Mouse (Mus musculus) hindbrain, postnatal 0 days (tissue): ENCODE results near the gene Gpa33. TPM values are rescaled to one million over a fixed set of nuclear protein-coding genes. Genes with fewer than 3 reads are reported as not detected.
A peak's percentile ranks its signal among the peaks of the same experiment; 100 is the strongest.

Experiments
- ATAC-seq: fragments of 200-750 bp; cut with Nextera tagmentation; 2 replicates; pipeline ENCODE4 v1.8.0; 2017; ENCODE audit warnings: mild to moderate bottlenecking, moderate TSS enrichment, moderate library complexity
- DNase-seq: peaks from one replicate; pipeline ENCODE4 v3.0.0-alpha.2; 2015; ENCODE audit warnings: low spot score
- H3K27ac ChIP-seq: fragments of 300-500 bp; sonication (generic); 2 replicates; pipeline ENCODE4 v1.5.1; 2014; ENCODE audit warnings: mild to moderate bottlenecking
- H3K27me3 ChIP-seq: fragments of 300-500 bp; sonication (generic); 2 replicates; pipeline ENCODE4 v1.6.1; 2014; ENCODE audit warnings: low read length, mixed read lengths; ENCODE audit not compliant: insufficient read depth
- H3K36me3 ChIP-seq: fragments of 300-500 bp; sonication (generic); 2 replicates; pipeline ENCODE4 v1.6.1; 2014; ENCODE audit warnings: low read length, mixed read lengths; ENCODE audit not compliant: insufficient read depth
- H3K4me1 ChIP-seq: fragments of 300-500 bp; sonication (generic); 2 replicates; pipeline ENCODE4 v1.6.1; 2014; ENCODE audit warnings: antibody characterized with exemption, low read length, mixed read lengths; ENCODE audit not compliant: insufficient read depth
- H3K4me2 ChIP-seq: fragments of 300-500 bp; sonication (generic); 2 replicates; pipeline ENCODE4 v1.6.1; 2014; ENCODE audit warnings: low read depth, mild to moderate bottlenecking, low read length, moderate library complexity, mixed read lengths
- H3K4me3 ChIP-seq: fragments of 300-500 bp; sonication (generic); 2 replicates; pipeline ENCODE4 v1.5.1; 2014; ENCODE audit warnings: low read length
- H3K9ac ChIP-seq: fragments of 300-500 bp; sonication (generic); replicated peaks from 2 replicates; pipeline ENCODE4 v1.6.1; 2014; ENCODE audit warnings: mild to moderate bottlenecking, low read length, moderate library complexity, mixed read lengths
- H3K9me3 ChIP-seq: fragments of 300-500 bp; sonication (generic); 2 replicates; pipeline ENCODE4 v1.6.1; 2016; ENCODE audit warnings: low read length, mixed read lengths
- CTCF ChIP-seq: IDR thresholded peaks from 2 replicates; pipeline ENCODE4 v1.5.1; 2016; ENCODE audit warnings: antibody characterized with exemption, control low read depth, low read depth
- WGBS: fragments of 180-500 bp; shearing (Covaris S2); extraction: QIAGEN DNeasy Blood & Tissue Kit; methylation state at CpG from one replicate; pipeline ENCODE4 v1.1.7; 2014; 5-methylcytosine and 5-hydroxymethylcytosine counted together
- polyA plus RNA-seq: library from polyadenylated mRNA; unstranded; fragments of >200 nt; fragmentation: Nextera tagmentation; extraction: Ambion mirVana; gene quantifications from 2 replicates; pipeline ENCODE4 v1.2.1, GENCODE M21; 2015
- total RNA-seq: library from RNA; depleted of rRNA; stranded (reverse); fragments of >200 nt; gene quantifications from 2 replicates; pipeline ENCODE4 v1.2.3, GENCODE M21; 2014

The Gpa33 gene
- total and polyA plus RNA-seq, 2 experiments from 2014 or later, result 0.09 TPM; not detected in 1

DNA sequence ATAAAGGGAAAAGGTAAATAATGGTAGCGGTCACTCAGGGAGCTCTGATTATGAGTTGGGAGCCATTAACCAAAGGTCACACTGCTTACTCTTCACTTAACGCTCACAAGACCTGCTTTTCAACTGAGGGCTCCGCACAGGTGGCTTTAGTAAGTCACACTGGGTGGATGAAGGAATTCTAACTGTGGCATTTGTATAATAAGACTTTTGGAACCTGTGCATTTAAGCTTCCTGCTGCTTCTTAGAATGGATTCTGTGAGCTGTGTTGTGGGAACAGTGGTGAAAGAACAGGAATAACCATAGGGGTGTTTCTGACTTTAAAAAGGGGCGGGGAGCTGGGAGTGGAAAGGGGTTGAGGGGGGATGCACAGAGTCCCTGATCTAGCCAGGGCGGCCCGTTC, 12.3 kb downstream of the Gpa33 start:
- Histone ChIP-seq H3K27ac (no peak overlapping the region), H3K9ac (no peak overlapping the region), H3K36me3 (no peaks in the 10 kb centered on the region), H3K27me3 (no peaks in the 10 kb centered on the region), H3K4me2 (no peak overlapping the region), H3K4me3 (no peak overlapping the region), H3K4me1 (no peaks in the 10 kb centered on the region), H3K9me3 (no peaks in the 10 kb centered on the region)
- no peak for DNase-seq
- WGBS, result 82% methylated on average over 6 of the region's 6 CpGs
- no peak for ATAC-seq
- no peak for TF ChIP-seq CTCF

DNA sequence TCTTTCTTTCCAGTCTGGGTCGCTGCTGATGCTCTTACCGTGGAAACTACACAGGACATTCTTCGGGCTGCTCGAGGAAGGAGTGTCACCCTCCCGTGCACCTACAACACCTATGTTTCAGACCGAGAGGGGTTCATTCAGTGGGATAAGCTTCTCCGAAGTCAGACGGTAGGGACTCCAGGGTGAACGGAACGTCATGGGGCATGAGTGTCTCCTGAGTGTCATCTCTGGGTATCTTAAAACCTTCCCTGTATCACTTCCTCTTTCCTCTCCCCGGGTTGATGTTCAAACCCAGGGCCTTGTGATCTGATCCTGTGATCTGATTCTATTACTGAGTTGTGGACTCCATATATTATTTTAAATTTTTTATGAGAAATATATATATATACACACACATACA, 16.6 kb downstream of the Gpa33 start:
- H3K9me3 ChIP-seq, result no peaks in the 10 kb centered on the region
- 91% methylated on average over 11 of the region's 11 CpGs for WGBS
- DNase-seq, result no peak

DNA sequence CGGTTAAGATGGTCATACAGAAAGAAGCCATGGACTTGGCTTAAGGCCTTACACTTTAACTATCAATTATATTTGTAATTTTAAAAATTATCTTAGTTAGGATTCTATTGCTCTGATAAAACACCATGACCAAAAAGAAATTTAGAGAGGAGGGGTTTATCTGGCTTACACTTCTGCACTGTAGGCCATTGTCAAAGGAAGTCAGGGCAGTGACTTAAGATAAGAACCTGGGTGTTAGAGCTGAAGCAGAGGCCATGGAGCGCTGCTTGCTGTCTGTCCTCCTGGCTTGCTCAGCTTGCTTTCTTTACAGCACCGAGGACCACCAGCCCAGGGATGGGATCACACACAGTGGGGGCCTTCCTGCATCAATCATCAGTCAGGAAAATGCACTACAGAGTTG, 17.6 kb downstream of the Gpa33 start:
- Histone ChIP-seq H3K9ac (no peak overlapping the region), H3K27me3 (no peaks in the 10 kb centered on the region), H3K36me3 (no peaks in the 10 kb centered on the region), H3K4me3 (no peak overlapping the region), H3K27ac (no peak overlapping the region), H3K9me3 (no peaks in the 10 kb centered on the region), H3K4me2 (no peak overlapping the region), H3K4me1 (no peaks in the 10 kb centered on the region)
- ATAC-seq, result no peak
- 69% methylated on average over 3 of the region's 3 CpGs for WGBS
- no peak for DNase-seq
- TF ChIP-seq CTCF, result no peak

More for the DNA sequence above, 16.6 kb downstream of the Gpa33 start:
- no peaks in the 10 kb centered on the region for H3K27me3 ChIP-seq
- no peaks in the 10 kb centered on the region for H3K4me1 ChIP-seq
- no peak overlapping the region for H3K4me2 ChIP-seq
- H3K36me3 ChIP-seq, result no peaks in the 10 kb centered on the region
- H3K9ac ChIP-seq, result no peak overlapping the region
- no peak for ATAC-seq
- H3K27ac ChIP-seq, result no peak overlapping the region
- no peak for TF ChIP-seq CTCF
- no peak overlapping the region for H3K4me3 ChIP-seq

DNA sequence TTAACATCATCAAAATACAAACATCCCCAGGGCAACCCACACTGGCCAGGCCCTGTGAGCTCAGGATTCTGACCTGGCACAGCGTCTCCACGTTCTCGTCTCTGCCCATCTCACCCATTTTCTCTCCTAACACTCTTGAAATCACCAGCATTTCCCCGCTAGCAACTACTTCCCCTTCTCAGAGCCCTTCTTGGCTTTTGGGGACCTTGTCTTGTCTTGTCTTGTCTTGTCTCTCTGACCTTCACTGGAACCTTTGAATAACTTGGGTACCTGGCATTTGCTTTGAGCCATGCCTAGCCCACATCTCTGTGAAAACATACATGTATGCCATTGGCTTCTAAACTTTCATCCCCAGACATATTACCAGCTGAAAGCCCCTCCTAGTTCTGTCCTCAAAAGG, 19.4 kb downstream of the Gpa33 start:
- Histone ChIP-seq H3K9ac (no peak overlapping the region), H3K9me3 (no peaks in the 10 kb centered on the region), H3K27me3 (no peaks in the 10 kb centered on the region), H3K4me3 (no peak overlapping the region), H3K27ac (no peak overlapping the region), H3K36me3 (no peaks in the 10 kb centered on the region), H3K4me2 (no peak overlapping the region), H3K4me1 (no peaks in the 10 kb centered on the region)
- ATAC-seq, result no peak
- WGBS, result 86% methylated on average over 4 of the region's 4 CpGs
- DNase-seq, result no peak
- TF ChIP-seq CTCF, result no peak

DNA sequence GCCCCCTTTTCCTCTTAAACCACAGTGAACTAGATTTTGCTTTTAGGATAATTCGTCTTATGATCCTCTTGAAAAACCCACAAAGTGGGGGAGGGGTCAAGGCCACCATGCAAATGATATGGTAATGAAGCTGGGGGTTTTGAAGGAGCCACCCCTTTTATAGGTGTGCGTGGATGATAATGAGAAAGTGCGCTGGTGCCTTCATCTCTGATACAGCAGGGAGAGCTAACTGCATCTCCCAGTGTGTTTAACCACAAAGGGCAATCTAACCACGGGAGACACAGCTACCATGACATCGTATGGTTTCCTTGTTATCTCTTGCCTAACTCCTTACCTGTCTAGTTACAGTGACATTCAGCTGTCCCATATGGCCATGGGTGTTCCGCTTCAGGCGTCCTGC, 20.0 kb downstream of the Gpa33 start:
- H3K4me3 ChIP-seq, result no peak overlapping the region
- DNase-seq, result no peak
- H3K36me3 ChIP-seq, result no peaks in the 10 kb centered on the region
- ATAC-seq, result no peak
- 87% methylated on average over 7 of the region's 7 CpGs for WGBS
- no peak overlapping the region for H3K9ac ChIP-seq
- no peak overlapping the region for H3K27ac ChIP-seq
- TF ChIP-seq CTCF, result no peak
- H3K27me3 ChIP-seq, result peaks cover 4% of the 10 kb centered on the region; the same call in 1 of the 2 replicates
- no peak overlapping the region for H3K4me2 ChIP-seq
- H3K4me1 ChIP-seq, result no peaks in the 10 kb centered on the region
- H3K9me3 ChIP-seq, result no peaks in the 10 kb centered on the region

DNA sequence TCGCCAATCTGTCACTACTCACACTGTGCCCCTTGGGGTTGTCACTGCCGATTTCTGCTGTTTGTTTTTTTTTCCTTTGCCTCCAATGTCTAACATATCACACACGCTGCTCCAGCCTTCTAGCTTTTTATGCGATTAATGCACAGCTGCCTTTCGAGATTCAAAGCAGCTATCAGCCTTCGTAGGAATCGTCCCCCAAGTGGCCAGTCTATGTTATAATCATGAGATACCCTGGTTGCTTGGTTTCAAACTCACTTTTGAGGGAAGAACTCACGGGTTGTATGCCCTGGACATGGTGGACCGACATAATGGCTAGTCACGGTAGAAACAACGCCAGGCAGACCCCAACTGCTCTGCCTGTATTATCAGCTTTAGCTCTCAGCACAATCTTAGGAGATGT, 21.3 kb downstream of the Gpa33 start:
- 39% methylated on average over 11 of the region's 11 CpGs for WGBS
- H3K9ac ChIP-seq, result no peak overlapping the region
- ATAC-seq (no peak), DNase-seq (peak; percentile 62)
- H3K9me3 ChIP-seq, result no peaks in the 10 kb centered on the region
- no peaks in the 10 kb centered on the region for H3K4me1 ChIP-seq
- H3K27me3 ChIP-seq, result peaks cover 10% of the 10 kb centered on the region; the same call in 1 of the 2 replicates
- H3K36me3 ChIP-seq, result no peaks in the 10 kb centered on the region
- H3K4me3 ChIP-seq, result no peak overlapping the region
- peak; percentile 56 for TF ChIP-seq CTCF
- no peak overlapping the region for H3K27ac ChIP-seq
- H3K4me2 ChIP-seq, result no peak overlapping the region

DNA sequence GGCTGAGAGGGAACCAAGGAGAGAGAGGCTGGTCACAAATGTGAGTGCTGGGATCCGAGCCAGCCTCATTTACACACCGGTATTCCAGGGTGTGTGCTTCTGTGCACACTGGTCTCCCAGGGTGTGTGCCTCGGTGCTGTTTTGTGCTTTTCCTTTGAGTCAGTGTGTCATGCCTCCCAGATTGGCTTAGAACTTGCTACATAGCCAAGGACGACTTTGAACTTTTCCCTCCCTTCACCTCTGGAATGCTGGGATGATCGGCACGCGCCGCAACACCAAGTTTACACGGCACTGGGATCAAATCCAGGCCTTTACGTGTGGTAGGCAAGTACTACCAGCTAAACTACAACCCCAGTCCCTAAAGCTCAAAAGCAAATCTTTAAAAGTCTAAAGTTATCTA, 22.0 kb downstream of the Gpa33 start:
- ATAC-seq (no peak), DNase-seq (no peak)
- no peak overlapping the region for H3K4me2 ChIP-seq
- H3K27ac ChIP-seq, result no peak overlapping the region
- H3K4me1 ChIP-seq, result no peaks in the 10 kb centered on the region
- H3K27me3 ChIP-seq, result peaks cover 10% of the 10 kb centered on the region; the same call in 1 of the 2 replicates
- no peak overlapping the region for H3K4me3 ChIP-seq
- H3K36me3 ChIP-seq, result no peaks in the 10 kb centered on the region
- H3K9me3 ChIP-seq, result no peaks in the 10 kb centered on the region
- TF ChIP-seq CTCF, result no peak
- H3K9ac ChIP-seq, result no peak overlapping the region
- 92% methylated on average over 10 of the region's 10 CpGs for WGBS
